Mouse (Mus musculus) MEL (cell line): ENCODE results near the gene Glis1. TPM values are rescaled to one million over a fixed set of nuclear protein-coding genes. Genes with fewer than 3 reads are reported as not detected.

Experiments
- DNase-seq: peaks from one replicate; pipeline ENCODE4 v3.0.0; 2011; ENCODE audit warnings: low read depth, low spot score
- H3K27ac ChIP-seq: 2 replicates; pipeline ENCODE4 v1.5.1; 2012; ENCODE audit warnings: low read depth, mild to moderate bottlenecking, control low read depth, low read length, moderate library complexity; ENCODE audit not compliant: control insufficient read depth
- H3K27me3 ChIP-seq, 2 experiments: fragments of 150-350 bp in 1 of 2; sonication (generic) in 1 of 2; 2 replicates each; pipeline ENCODE4 v1.6.1; 2012; ENCODE audit warnings: low read length in 2 of 2, mild to moderate bottlenecking in 2 of 2, improper control_type of control experiment in 1 of 2, moderate library complexity in 1 of 2; ENCODE audit not compliant: insufficient read depth in 2 of 2, control insufficient read depth in 1 of 2
- H3K36me3 ChIP-seq, 2 experiments: 2 replicates each; pipeline ENCODE4 v1.6.1; 2012 to 2014; ENCODE audit warnings: low read length in 2 of 2, improper control_type of control experiment in 1 of 2, inconsistent platforms in 1 of 2, mild to moderate bottlenecking in 1 of 2; ENCODE audit not compliant: insufficient read depth in 2 of 2, control insufficient read depth in 1 of 2
- H3K4me1 ChIP-seq, 2 experiments: fragments of 150-350 bp in 1 of 2; sonication (generic) in 1 of 2; 2 replicates each; pipeline ENCODE4 v1.6.1; 2012; ENCODE audit warnings: low read length in 2 of 2, improper control_type of control experiment in 1 of 2, mild to moderate bottlenecking in 1 of 2; ENCODE audit not compliant: insufficient read depth in 2 of 2, control insufficient read depth in 1 of 2
- H3K4me3 ChIP-seq, 2 experiments: fragments of 150-350 bp in 1 of 2; sonication (generic) in 1 of 2; 2 replicates each; pipeline ENCODE4 v1.5.1; 2012; ENCODE audit warnings: low read depth in 2 of 2, low read length in 2 of 2, mild to moderate bottlenecking in 2 of 2, moderate library complexity in 2 of 2, control low read depth in 1 of 2, improper control_type of control experiment in 1 of 2; ENCODE audit not compliant: control insufficient read depth in 1 of 2, insufficient read depth in 1 of 2
- H3K79me2 ChIP-seq: 2 replicates; pipeline ENCODE4 v1.6.1; 2012; ENCODE audit warnings: mild to moderate bottlenecking, low read length, moderate library complexity; ENCODE audit not compliant: control insufficient read depth, poor library complexity, insufficient read depth
- H3K9ac ChIP-seq: 2 replicates; pipeline ENCODE4 v1.6.1; 2012; ENCODE audit warnings: low read depth, mild to moderate bottlenecking, control low read depth, low read length, moderate library complexity; ENCODE audit not compliant: control insufficient read depth, poor library complexity, severe bottlenecking
- H3K9me3 ChIP-seq: fragments of 150-350 bp; sonication (generic); replicated peaks from 2 replicates; pipeline ENCODE4 v1.6.1; 2012; ENCODE audit warnings: mild to moderate bottlenecking, low read length, improper control_type of control experiment, moderate library complexity; ENCODE audit not compliant: insufficient read depth
- ELF1 ChIP-seq: IDR thresholded peaks from 2 replicates; pipeline ENCODE4 v1.6.1; 2014; ENCODE audit warnings: low read depth, mild to moderate bottlenecking, inconsistent platforms, low read length, improper control_type of control experiment, moderate library complexity
- EP300 ChIP-seq, 2 experiments: IDR thresholded peaks; 2 replicates each; pipeline ENCODE4 v1.6.1; 2011; ENCODE audit warnings: improper control_type of control experiment in 2 of 2, low read length in 2 of 2, low read depth in 1 of 2, mild to moderate bottlenecking in 1 of 2
- GATA1 ChIP-seq: IDR thresholded peaks from 2 replicates; pipeline ENCODE4 v1.6.1; 2011; ENCODE audit warnings: low read depth, low read length, improper control_type of control experiment
- HCFC1 ChIP-seq: IDR thresholded peaks from 2 replicates; pipeline ENCODE4 v1.6.1; 2012; ENCODE audit warnings: low read depth, mild to moderate bottlenecking, inconsistent platforms, low read length, improper control_type of control experiment, moderate library complexity
- JUND ChIP-seq: IDR thresholded peaks from 2 replicates; pipeline ENCODE4 v1.6.1; 2011; ENCODE audit warnings: low read depth, mild to moderate bottlenecking, improper control_type of control experiment, low read length
- MAX ChIP-seq: IDR thresholded peaks from 2 replicates; pipeline ENCODE4 v1.6.1; 2011; ENCODE audit warnings: low read length, improper control_type of control experiment
- MEF2A ChIP-seq: IDR thresholded peaks from 2 replicates; pipeline ENCODE4 v1.6.1; 2014; ENCODE audit warnings: low read depth, mild to moderate bottlenecking, inconsistent platforms, low read length, improper control_type of control experiment; ENCODE audit not compliant: poor library complexity, insufficient replicate concordance, severe bottlenecking; ENCODE audit errors: extremely low read depth
- MXI1 ChIP-seq: IDR thresholded peaks from 2 replicates; pipeline ENCODE4 v1.6.1; 2011; ENCODE audit warnings: mild to moderate bottlenecking, low read depth, low read length, improper control_type of control experiment
- MYB ChIP-seq: IDR thresholded peaks from 2 replicates; pipeline ENCODE4 v1.6.1; 2011; ENCODE audit warnings: mild to moderate bottlenecking, low read depth, low read length, improper control_type of control experiment
- MYC ChIP-seq: IDR thresholded peaks from 2 replicates; pipeline ENCODE4 v1.6.1; 2011; ENCODE audit warnings: low read depth, mild to moderate bottlenecking, low read length, improper control_type of control experiment, moderate library complexity
- NELFE ChIP-seq: IDR thresholded peaks from 2 replicates; pipeline ENCODE4 v1.6.1; 2011; ENCODE audit warnings: low read depth, low read length, improper control_type of control experiment
- NRF1 ChIP-seq: IDR thresholded peaks from 2 replicates; pipeline ENCODE4 v1.6.1; 2014; ENCODE audit warnings: low read depth, mild to moderate bottlenecking, inconsistent platforms, low read length, improper control_type of control experiment, moderate library complexity; ENCODE audit not compliant: poor library complexity, insufficient read depth, severe bottlenecking
- POLR2AphosphoS2 ChIP-seq: IDR thresholded peaks from 2 replicates; pipeline ENCODE4 v1.6.1; 2011; ENCODE audit warnings: low read length, improper control_type of control experiment
- POLR2AphosphoS5 ChIP-seq: IDR thresholded peaks from 2 replicates; pipeline ENCODE4 v1.6.1; 2012; ENCODE audit warnings: low read depth, borderline replicate concordance, mild to moderate bottlenecking, inconsistent platforms, low read length, moderate library complexity, mixed read lengths
- SIN3A ChIP-seq: IDR thresholded peaks from 2 replicates; pipeline ENCODE4 v1.6.1; 2012; ENCODE audit warnings: low read length, improper control_type of control experiment, inconsistent platforms
- SMC3 ChIP-seq: IDR thresholded peaks from 2 replicates; pipeline ENCODE4 v1.6.1; 2011; ENCODE audit warnings: low read depth, low read length, improper control_type of control experiment
- TBP ChIP-seq: IDR thresholded peaks from 2 replicates; pipeline ENCODE4 v1.8.0; 2011; ENCODE audit warnings: low read depth, low read length, improper control_type of control experiment
- UBTF ChIP-seq: IDR thresholded peaks from 2 replicates; pipeline ENCODE4 v1.6.1; 2012; ENCODE audit warnings: low read depth, mild to moderate bottlenecking, inconsistent platforms, low read length, improper control_type of control experiment, moderate library complexity, borderline replicate concordance; ENCODE audit not compliant: insufficient read depth
- USF1 ChIP-seq: IDR thresholded peaks from 2 replicates; pipeline ENCODE4 v1.6.1; 2014; ENCODE audit warnings: low read depth, mild to moderate bottlenecking, inconsistent platforms, low read length, improper control_type of control experiment, moderate library complexity
- USF2 ChIP-seq, 2 experiments: IDR thresholded peaks; 2 replicates each; pipeline ENCODE4 v1.6.1; 2011 to 2012; ENCODE audit warnings: improper control_type of control experiment in 2 of 2, low read length in 2 of 2, borderline replicate concordance in 1 of 2, inconsistent platforms in 1 of 2, low read depth in 1 of 2, mild to moderate bottlenecking in 1 of 2; ENCODE audit not compliant: insufficient read depth in 1 of 2
- ZC3H11A ChIP-seq: IDR thresholded peaks from 2 replicates; pipeline ENCODE4 v1.6.1; 2012; ENCODE audit warnings: low read depth, mild to moderate bottlenecking, inconsistent platforms, low read length, improper control_type of control experiment
- ZMIZ1 ChIP-seq: IDR thresholded peaks from 2 replicates; pipeline ENCODE4 v1.6.1; 2012; ENCODE audit warnings: low read depth, mild to moderate bottlenecking, inconsistent platforms, low read length, improper control_type of control experiment, moderate library complexity
- polyA plus RNA-seq, 2 experiments: library from polyadenylated mRNA; stranded (reverse) in 1 of 2; unstranded in 1 of 2; fragments of >175 nt in 1 of 2; fragments of >200 nt in 1 of 2; gene quantifications; 2 replicates each; pipeline versions ENCODE4 v1.2.1 to v1.2.4; 2012; ENCODE audit warnings: low replicate concordance in 2 of 2, low read depth in 1 of 2; ENCODE audit not compliant: insufficient read length in 2 of 2, insufficient read depth in 1 of 2, missing spikeins in 1 of 2
- total RNA-seq: library from RNA; depleted of rRNA; stranded (reverse); fragments of 300-350 nt; gene quantifications from 2 replicates; pipeline ENCODE4 v1.2.3, GENCODE M21; 2012

The Glis1 gene
- total and polyA plus RNA-seq, 3 experiments = 0.46 to 0.93 TPM; not detected in 1

GRCm38 (mm10) chr4:107458907-107459306, 24.5 kb downstream of the Glis1 start (continued):
- TF ChIP-seq SIN3A (peak; percentile 76), ELF1 (no peak), POLR2AphosphoS2 (no peak), NRF1 (no peak), MAX (peak; percentile 53; the same call in 1 of the 2 replicates), GATA1 (peak; percentile 94), NELFE (0 out of 2 replicates have a peak, but pooled peaks have one; percentile 22), USF1 (no peak), JUND (0 out of 2 replicates have a peak, but pooled peaks have one; percentile 49), EP300 (IDR thresholded peaks at IDR 0.05; ENCODE audit: low read depth in 1 of 2, low read length in 2 of 2) (peak; percentile 90 to 91), MEF2A (no peak), MXI1 (0 out of 2 replicates have a peak, but pooled peaks have one; percentile 29), MYB (no peak)

GRCm38 (mm10) chr4:107459461-107459860, 25.1 kb downstream of the Glis1 start:
- Histone ChIP-seq H3K27ac (no peak overlapping the region), H3K9me3 (no peaks in the 10 kb centered on the region), H3K36me3 (peaks cover 0 to 14% of the 10 kb centered on the region in 2 experiments; a peak in 2 of 4 replicates), H3K4me3 (no peak overlapping the region; a peak in 1 of 4 replicates), H3K4me1 (peaks cover 2 to 25% of the 10 kb centered on the region in 2 experiments; a peak in 2 of 4 replicates), H3K27me3 (no peaks in the 10 kb centered on the region), H3K9ac (no peak overlapping the region), H3K79me2 (no peaks in the 10 kb centered on the region)
- TF ChIP-seq SMC3 = no peak
- TF ChIP-seq GATA1 = no peak
- TF ChIP-seq NELFE = no peak
- no peak for TF ChIP-seq MYC
- no peak for TF ChIP-seq HCFC1
- no peak for TF ChIP-seq ZMIZ1
- no peak for TF ChIP-seq ELF1
- TF ChIP-seq TBP = no peak
- TF ChIP-seq USF2 (IDR thresholded peaks at IDR 0.05; ENCODE audit: borderline replicate concordance in 1 of 2, insufficient read depth in 1 of 2, low read depth in 1 of 2, low read length in 2 of 2) = no peak
- no peak for TF ChIP-seq MXI1
- no peak for TF ChIP-seq EP300 (IDR thresholded peaks at IDR 0.05; ENCODE audit: low read depth in 1 of 2, low read length in 2 of 2)
- TF ChIP-seq ZC3H11A = no peak
- no peak for TF ChIP-seq UBTF
- TF ChIP-seq POLR2AphosphoS5 = no peak
- TF ChIP-seq POLR2AphosphoS2 = no peak
- DNase-seq = no peak
